Mouse (Mus musculus) liver, embryonic 18 days (tissue): ENCODE measurements around the gene Lactbl1. TPM values are rescaled to one million over a fixed set of nuclear protein-coding genes. Genes with fewer than 3 reads are reported as not detected.

ENCODE experiments used
- polyA plus RNA-seq: library from polyadenylated mRNA; depleted of rRNA; stranded (reverse); fragments of >200 nt; gene quantifications from 2 replicates; pipeline ENCODE4 v1.2.3, GENCODE M21; 2012; rRNA removed

Lactbl1 gene
- polyA plus RNA-seq, result 0.02 TPM in 2 replicates

DNA sequence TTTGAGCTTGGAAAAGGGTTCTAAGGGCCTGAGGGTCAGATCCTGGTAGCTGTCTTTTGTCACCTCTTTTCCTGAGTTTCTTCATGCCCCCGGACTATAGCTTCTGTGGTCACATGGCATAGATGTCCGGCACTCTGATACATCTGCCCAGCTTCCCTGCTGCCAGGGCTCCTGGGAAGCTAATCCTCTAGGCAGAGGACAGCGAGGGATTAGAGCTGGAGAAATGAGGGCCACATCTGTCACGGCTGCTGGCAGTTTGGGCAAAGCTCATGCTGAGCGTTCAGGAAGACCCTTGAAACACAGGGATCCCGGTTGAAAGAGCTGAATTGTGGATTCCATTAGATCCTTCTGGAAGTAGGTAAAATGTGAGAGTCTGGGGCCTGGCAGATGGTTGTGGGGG, at the start of gene Lactbl1:
Gene Lactbl1, plus strand, starts transcription at position 234 of the 400 bp plus-strand sequence.

DNA sequence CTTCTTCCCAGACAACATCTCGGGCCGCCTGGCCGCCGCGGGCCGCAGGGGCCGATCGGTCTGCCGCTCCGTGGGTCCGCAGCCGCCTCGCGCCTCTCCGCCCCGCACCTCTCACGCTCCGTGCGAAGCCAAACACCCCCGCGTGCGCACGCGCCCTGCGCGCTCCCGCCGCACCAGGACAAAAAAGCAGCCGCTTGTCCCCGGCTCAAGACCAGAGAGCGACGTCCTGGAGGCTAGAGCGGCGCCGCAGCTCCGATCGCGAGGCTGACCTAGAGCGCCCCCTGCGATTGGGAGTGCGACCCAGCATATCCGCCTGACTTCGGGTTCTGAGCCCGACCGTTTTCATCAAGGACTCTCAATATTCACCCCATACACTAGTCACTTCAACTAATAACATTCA, 19.9 kb upstream of the Lactbl1 start, which contains the start of gene Kdm1a:
Gene Kdm1a, minus strand, starts transcription at position 156 of the 400 bp plus-strand sequence.

DNA sequence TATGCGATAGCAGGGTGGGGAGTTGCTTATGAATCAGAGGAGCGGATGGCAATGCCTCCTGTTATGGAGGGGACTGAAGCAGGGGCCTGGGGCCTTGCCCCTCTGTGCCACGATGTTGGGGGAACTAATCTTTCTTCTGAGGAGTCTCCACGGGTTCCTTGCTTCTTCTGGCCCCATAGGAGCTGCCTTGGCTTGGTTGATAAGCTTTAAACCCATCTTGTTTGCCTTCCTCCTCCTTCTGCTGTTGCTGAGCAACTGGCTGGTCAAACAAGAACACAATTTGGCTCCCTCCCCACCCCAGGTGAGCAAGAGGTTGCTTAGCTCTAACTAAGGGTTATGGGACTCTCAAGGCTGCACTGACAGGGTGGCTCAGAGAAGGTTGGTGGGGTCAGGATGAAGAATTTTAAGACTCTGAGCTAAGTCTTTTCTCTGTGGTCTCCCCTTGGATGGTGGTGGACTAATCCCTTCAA, 12.0 kb upstream of the Lactbl1 start, which contains the start of gene Tex46:
Gene Tex46, plus strand, starts transcription at position 51 of the 470 bp plus-strand sequence.

Other genes starting within 250 kb of the Lactbl1 start
- gene Htr1d, start 199.1 kb upstream of the Lactbl1 start, polyA plus RNA-seq, result not detected in 2 replicates
- 0.13 and 0.14 TPM in 2 replicates for gene 6030445D17Rik, start 160.4 kb upstream of the Lactbl1 start, polyA plus RNA-seq
- 2.8 and 3.0 TPM in 2 replicates for gene Luzp1, start 152.9 kb upstream of the Lactbl1 start, polyA plus RNA-seq
- gene Kdm1a, start 19.9 kb upstream of the Lactbl1 start, polyA plus RNA-seq, result 16.5 and 19.0 TPM in 2 replicates
- gene Tex46, start 12.2 kb upstream of the Lactbl1 start, polyA plus RNA-seq, result not detected in 2 replicates
- 0.41 and 0.42 TPM in 2 replicates for gene Ephb2, start 213.4 kb downstream of the Lactbl1 start, polyA plus RNA-seq